Mouse (Mus musculus) large intestine, adult 2 months (tissue): ENCODE data around the gene Plekha6. TPM values are rescaled to one million over a fixed set of nuclear protein-coding genes. Genes with fewer than 3 reads are reported as not detected.

Source experiments
- DNase-seq: peaks from one replicate; pipeline ENCODE4 v3.0.0-alpha.2; 2012; ENCODE audit warnings: low read depth, low spot score
- whole genome bisulfite sequencing: fragments of 180-500 bp; shearing (Covaris S2); methylation state at CpG from one replicate; pipeline ENCODE4 v1.1.7; 2018; 5-methylcytosine and 5-hydroxymethylcytosine counted together
- polyA plus RNA-seq: library from polyadenylated mRNA; depleted of rRNA; stranded (reverse); fragments of >200 nt; gene quantifications from 2 replicates; pipeline ENCODE4 v1.2.3, GENCODE M21; 2012

Gene Plekha6
- polyA plus RNA-seq, 1 experiment = 45.8 TPM

DNA sequence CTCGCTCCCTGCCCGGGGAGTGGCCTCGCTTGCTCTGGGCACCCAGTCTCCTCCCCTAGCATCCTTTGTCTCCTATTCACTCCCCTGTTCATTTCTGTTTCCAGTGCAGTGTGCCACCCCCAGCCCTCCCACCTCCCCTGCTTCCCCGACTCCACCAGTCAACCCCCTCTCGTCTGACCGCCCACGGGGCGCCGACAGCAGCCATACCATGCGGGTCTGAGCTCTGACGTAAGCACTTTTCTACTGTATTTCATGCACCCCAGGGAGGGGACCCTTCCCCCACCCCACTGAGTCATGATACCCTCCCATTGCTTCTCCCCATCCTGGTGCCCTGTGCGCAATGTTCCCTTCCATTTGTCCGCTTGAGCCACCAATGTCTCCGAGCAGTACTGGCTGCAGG is 134.8 kb downstream of the Plekha6 start:
- no peak for DNase-seq
- WGBS = 82% methylated on average over 14 of the region's 14 CpGs

DNA sequence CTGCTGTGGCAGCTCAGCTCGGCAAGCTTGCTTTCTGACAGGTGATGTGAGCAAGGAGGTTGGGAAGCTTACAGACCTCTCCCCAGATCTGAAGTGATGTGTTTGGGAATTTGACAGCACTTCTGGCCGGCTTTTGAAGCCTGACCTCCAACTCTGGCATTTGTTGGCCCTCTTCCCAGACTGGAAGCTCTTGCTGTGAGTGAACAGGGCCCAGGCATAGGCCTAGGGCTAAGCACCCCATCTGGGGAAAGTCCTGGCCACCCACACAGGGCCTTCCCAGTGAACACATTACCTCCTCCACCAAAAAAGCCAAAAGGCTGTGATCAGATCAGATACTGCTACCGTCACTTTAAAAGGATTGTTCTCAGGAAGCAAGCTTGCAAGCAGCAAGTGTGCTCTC is 138.5 kb downstream of the Plekha6 start:
- DNase-seq = no peak
- 52% methylated on average over 3 of the region's 3 CpGs for WGBS

GRCm38 (mm10) chr1:133306842-133307241 is 142.8 kb downstream of the Plekha6 start:
- whole genome bisulfite sequencing = 2% methylated on average over 4 of the region's 4 CpGs

GRCm38 (mm10) chr1:133307318-133307717 is 143.3 kb downstream of the Plekha6 start:
- 9% methylated on average over 6 of the region's 6 CpGs for WGBS
- no peak for DNase-seq

More at GRCm38 (mm10) chr1:133306842-133307241, 142.8 kb downstream of the Plekha6 start:
- no peak for DNase-seq

DNA sequence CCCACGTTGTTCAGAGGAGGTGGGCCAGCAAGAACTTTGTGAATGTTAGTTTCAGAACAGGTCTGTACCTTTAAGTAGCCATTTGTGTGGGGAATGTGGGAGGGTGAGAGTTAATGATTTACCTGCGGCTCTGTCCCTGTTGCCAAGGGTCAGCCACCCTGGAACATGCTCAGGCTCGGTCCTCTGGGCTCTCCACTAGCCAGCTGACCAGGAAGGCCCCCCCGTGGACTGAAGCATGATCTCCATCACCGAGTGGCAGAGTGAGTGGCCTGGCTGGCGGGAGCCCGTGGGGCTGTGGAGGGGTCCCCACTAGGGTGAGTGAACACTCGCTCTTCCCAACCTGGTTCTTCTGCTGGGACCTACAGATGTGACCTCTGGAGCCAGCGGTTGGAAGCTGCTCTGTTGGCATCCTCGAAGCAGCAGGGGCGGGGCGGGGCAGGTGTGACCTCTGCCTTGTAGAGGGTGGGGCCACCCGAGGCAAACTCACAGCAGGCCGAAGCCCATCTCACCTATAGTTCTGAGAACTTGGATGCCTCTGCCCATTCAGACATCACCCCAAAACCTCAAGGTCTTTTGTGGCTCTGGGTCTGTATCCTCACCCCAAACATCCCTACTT is 145.8 kb downstream of the Plekha6 start, which contains the start of gene Golt1a:
TSS of gene Golt1a (plus strand) at position 149 of the 616 bp plus-strand sequence.
- DNase-seq = peak; percentile 62
- 33% methylated on average over 14 of the region's 14 CpGs for WGBS

DNA sequence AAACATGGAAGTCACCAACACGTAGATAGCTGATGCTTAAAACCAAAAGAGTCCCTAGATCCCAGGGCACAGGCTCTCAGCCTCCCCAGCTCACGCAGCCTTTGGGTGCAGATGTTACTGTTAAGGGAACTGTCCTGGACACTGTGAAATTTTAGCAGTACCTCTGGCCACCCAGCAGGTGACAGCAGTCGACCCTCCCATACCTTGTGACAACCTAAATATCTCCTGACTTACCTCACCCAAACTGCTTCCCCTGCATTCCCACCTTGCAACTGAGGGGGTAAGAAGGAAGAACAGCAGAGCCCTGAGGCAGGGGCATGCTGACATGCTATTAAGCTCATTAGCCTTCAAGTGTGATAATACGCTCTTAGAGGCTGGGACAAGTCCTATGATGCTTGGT is 147.2 kb downstream of the Plekha6 start:
- 62% methylated on average over 4 of the region's 4 CpGs for WGBS
- DNase-seq = no peak

DNA sequence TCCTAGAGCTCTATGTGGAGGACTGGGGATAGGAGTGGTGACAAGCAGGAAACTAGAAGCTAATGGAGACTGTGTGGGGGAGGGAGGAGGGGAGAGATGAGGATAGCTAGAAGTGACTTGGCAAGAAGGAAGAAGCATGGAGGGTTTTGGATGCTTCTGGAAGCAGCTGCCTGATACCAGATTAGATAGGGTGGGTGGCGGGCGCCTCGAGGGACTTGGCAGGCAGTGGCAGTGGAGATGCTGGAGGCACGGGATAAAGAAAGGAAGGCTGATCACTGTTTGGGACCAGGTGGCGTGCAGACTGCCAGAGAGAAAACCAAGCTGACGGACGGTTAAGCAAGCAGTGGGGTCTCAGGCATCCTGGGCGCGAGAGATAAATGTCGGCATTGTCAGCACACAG is 147.9 kb downstream of the Plekha6 start:
- DNase-seq = no peak
- WGBS = 75% methylated on average over 10 of the region's 10 CpGs

DNA sequence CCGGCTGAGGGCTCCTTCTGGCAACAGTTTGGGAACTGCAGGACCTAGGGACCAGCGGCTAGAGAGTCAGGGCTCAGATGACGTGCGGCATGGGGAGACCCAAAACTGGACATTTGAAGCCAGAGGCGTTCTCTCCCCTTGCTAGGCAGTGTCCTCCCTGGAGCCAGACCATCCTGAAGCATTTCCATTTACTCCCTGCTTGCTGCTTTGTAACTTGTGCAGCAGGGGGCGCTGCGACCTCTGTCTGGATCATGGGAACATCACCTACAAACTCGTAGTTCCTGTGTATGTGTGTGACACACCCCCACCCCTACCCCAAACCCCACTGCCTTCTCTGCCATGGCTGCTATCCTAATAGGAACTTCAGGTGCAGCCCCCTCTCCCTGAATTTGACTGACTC is 150.4 kb downstream of the Plekha6 start:
- DNase-seq = no peak
- WGBS = 37% methylated on average over 8 of the region's 8 CpGs

GRCm38 (mm10) chr1:133315775-133316174 is 151.8 kb downstream of the Plekha6 start:
- 75% methylated on average over 6 of the region's 6 CpGs for WGBS
- DNase-seq = no peak

- 80% methylated on average over 4 of the region's 4 CpGs for WGBS
- DNase-seq = no peak
These were observed 152.6 kb downstream of the Plekha6 start for GRCm38 (mm10) chr1:133316577-133316976.

DNA sequence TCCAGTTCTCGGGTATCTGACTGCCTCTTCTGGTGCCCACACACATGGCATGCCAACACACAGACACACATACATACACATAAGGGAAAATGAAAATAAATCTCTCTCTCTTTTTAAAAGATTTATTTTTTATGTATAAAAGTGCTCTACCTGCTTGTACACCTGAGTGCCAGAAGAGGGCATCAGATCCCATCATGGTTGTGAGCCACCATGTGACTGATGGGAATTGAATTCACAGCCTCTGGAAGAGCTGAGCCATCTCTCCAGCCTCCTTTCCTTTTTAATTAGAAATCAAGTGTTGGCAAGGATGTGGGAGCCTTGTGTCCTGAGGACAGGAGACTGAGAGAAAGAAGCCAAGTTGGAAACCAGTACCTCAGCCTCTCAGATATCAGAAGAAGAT is 153.1 kb downstream of the Plekha6 start:
- 83% methylated on average over 1 of the region's 1 CpGs for WGBS
- DNase-seq = no peak

- WGBS = 68% methylated on average over 13 of the region's 13 CpGs
These were observed 157.4 kb downstream of the Plekha6 start, which contains the start of gene Kiss1 for GRCm38 (mm10) chr1:133321267-133321925. Gene Kiss1 (plus strand): TSS chr1:133321875.

GRCm38 (mm10) chr1:133323333-133323732 is 159.3 kb downstream of the Plekha6 start:
- 37% methylated on average over 5 of the region's 5 CpGs for WGBS
- no peak for DNase-seq

More at GRCm38 (mm10) chr1:133321267-133321925, 157.4 kb downstream of the Plekha6 start, which contains the start of gene Kiss1:
- DNase-seq = no peak

DNA sequence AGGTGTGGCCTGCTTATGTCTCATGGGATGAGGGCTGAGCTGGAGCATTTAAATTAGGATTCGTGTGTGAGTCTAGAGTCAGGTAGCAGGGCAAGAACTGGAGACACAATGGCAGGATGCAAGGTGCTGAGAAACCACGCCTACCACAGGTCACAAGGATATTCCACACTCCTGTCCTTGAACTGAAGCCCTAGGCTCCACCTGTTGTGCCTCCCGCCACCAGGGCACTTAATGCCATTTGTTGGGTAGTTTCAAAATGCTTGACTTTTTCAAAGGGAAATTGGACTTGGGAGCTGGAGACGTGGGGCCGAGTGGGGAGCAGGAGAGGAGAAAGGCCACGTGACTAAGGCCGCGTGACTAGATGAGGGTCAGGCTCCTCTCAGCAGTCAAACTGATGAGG is 161.9 kb downstream of the Plekha6 start:
- no peak for DNase-seq
- WGBS = 80% methylated on average over 8 of the region's 8 CpGs

DNA sequence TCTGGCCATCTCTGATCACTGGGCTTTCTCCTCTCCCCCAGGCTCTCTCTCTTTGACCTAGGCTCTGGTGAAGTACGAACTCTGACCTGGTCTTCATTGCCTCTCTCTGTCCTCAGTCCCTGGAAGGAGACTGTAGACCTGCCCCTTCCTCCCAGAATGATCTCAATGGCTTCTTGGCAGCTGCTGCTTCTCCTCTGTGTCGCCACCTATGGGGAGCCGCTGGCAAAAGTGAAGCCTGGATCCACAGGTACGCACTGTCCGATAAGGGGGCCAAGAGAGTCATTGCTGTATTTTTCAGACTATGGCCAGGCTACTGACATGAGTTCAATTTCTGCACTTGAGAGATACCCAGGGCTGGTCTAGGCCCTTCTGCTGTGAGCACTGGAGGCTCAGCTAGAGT is 163.1 kb downstream of the Plekha6 start:
- no peak for DNase-seq

DNA sequence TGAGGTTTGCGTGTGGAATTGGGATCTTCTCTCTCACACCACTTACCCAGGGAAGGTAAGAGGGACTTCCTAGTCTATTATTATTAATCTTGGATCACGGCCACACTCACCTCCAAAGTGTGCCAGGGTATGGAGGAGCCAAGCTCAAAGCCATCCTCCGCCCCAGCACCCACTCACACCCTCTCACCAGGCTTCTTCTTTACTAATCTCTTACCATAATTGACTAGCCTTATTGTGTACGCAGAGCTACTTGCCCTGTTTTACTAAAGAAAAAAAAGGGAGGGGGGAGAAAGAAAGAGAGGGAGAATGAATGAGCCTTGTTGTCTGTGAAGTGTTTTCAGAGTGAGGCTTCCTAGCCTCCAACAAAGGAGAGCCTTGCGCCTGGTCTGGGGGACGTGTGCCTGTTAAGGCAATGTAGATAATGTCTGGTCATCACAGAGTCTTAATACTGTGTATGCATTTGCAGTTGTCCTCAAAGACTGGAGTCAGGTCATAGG is 164.3 kb downstream of the Plekha6 start:
- DNase-seq = no peak

More for the DNA sequence above, 163.1 kb downstream of the Plekha6 start:
- WGBS = 73% methylated on average over 5 of the region's 5 CpGs

GRCm38 (mm10) chr1:133328896-133329637 is 165.1 kb downstream of the Plekha6 start:
- WGBS = 5% methylated on average over 34 of the region's 34 CpGs
- DNase-seq = no peak

More for the DNA sequence above, 164.3 kb downstream of the Plekha6 start:
- 70% methylated on average over 6 of the region's 6 CpGs for WGBS

DNA sequence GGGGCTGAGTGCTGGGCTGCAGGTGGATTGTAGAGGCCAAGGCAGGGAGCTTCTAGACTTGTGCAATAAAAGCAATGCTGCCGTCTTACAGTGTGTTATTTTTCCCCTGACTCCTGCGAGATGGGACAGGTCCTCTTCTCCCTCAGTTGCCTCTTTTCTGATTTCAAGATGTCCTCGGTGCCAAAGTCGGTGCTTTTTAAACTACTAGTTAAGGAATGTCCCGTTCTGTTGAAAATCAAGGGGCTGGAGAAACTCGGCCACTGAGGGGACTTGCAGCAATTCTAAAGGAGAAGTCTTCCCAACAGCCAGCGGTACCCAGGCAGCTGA is 165.6 kb downstream of the Plekha6 start:
- WGBS = 36% methylated on average over 7 of the region's 7 CpGs
- no peak for DNase-seq

DNA sequence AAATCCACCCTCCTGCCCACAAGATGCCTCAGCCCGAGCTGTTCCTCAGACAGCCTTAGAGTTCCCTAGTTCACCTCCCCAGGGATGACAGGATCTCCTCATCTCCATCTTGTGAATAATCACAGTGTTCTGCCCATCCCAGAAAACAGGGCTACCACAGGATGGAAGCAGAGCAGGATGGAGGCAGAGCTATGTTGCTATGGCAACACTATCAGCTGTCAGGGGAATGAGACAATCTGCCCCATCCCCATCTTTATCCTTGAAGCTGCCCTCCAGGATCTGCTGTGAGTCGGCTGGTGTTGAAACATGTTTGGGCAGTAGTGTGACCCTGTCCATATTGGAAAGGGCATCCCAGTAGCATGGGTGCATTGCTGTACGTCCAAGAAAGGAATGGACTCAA is 167.1 kb downstream of the Plekha6 start:
- 81% methylated on average over 3 of the region's 3 CpGs for WGBS
- DNase-seq = no peak

- WGBS = 90% methylated on average over 11 of the region's 11 CpGs
- no peak for DNase-seq
These were observed 168.8 kb downstream of the Plekha6 start for GRCm38 (mm10) chr1:133332656-133333430.
